Mouse (Mus musculus) G1E (cell line): ENCODE data around the gene Ush1c. TPM values are rescaled to one million over a fixed set of nuclear protein-coding genes. Genes with fewer than 3 reads are reported as not detected.

Experiments used
- ATAC-seq: 2 replicates; pipeline ENCODE4 v1.8.0; 2016; ENCODE audit warnings: mild to moderate bottlenecking; ENCODE audit not compliant: insufficient number of reproducible peaks, poor library complexity, low FRiP score, severe bottlenecking; ENCODE audit errors: extremely low read depth
- DNase-seq: peaks from one replicate; pipeline ENCODE4 v3.0.0; 2012; ENCODE audit warnings: low spot score
- H3K27me3 ChIP-seq: 2 replicates; pipeline ENCODE4 v1.6.1; 2012; ENCODE audit warnings: mild to moderate bottlenecking, low read length, inconsistent platforms; ENCODE audit not compliant: insufficient read depth
- H3K36me3 ChIP-seq: replicated peaks from 2 replicates; pipeline ENCODE3; 2012; ENCODE audit warnings: mild to moderate bottlenecking, inconsistent platforms
- H3K4me1 ChIP-seq: 2 replicates; pipeline ENCODE4 v1.6.1; 2012; ENCODE audit warnings: low read depth, low read length, inconsistent platforms, mixed read lengths; ENCODE audit not compliant: insufficient read depth
- H3K4me3 ChIP-seq: 2 replicates; pipeline ENCODE4 v1.5.1; 2012; ENCODE audit warnings: low read depth, mild to moderate bottlenecking, inconsistent platforms, low read length, moderate library complexity, mixed read lengths
- H3K9me3 ChIP-seq: replicated peaks from 2 replicates; pipeline ENCODE4 v1.6.1; 2012; ENCODE audit warnings: inconsistent platforms
- CTCF ChIP-seq: IDR thresholded peaks from 2 replicates; pipeline ENCODE4 v1.5.1; 2012; ENCODE audit warnings: low read depth, low read length, inconsistent platforms, mixed read lengths
- GATA1 ChIP-seq: IDR thresholded peaks from 2 replicates; pipeline ENCODE4 v1.6.1; 2012; ENCODE audit warnings: borderline replicate concordance, low read length, inconsistent platforms, mixed read lengths
- GATA2 ChIP-seq: IDR thresholded peaks from 2 replicates; pipeline ENCODE4 v1.6.1; 2012; ENCODE audit warnings: low read depth, low read length, inconsistent platforms, borderline replicate concordance
- POLR2AphosphoS5 ChIP-seq: IDR thresholded peaks from 2 replicates; pipeline ENCODE4 v1.6.1; 2012; ENCODE audit warnings: low read depth, low read length, inconsistent platforms; ENCODE audit not compliant: insufficient replicate concordance
- TAL1 ChIP-seq: conservative IDR thresholded peaks from 2 replicates; pipeline ENCODE4 v1.6.1; 2012; ENCODE audit warnings: low read depth, low read length, inconsistent platforms, mixed read lengths
- polyA plus RNA-seq: library from polyadenylated mRNA; stranded (reverse); fragments of >175 nt; gene quantifications from 2 replicates; pipeline ENCODE4 v1.2.3, GENCODE M21; 2012
- total RNA-seq, 2 experiments: library from RNA; stranded (forward) in 1 of 2; stranded (reverse) in 1 of 2; fragments of 200-1000 nt in 1 of 2; fragments of >200 nt in 1 of 2; fragmentation: Nextera tagmentation in 1 of 2; gene quantifications; 2 replicates each; pipeline ENCODE4 v1.2.3; 2014 to 2017

The Ush1c gene
- total and polyA plus RNA-seq, 3 experiments: not detected

- no peaks in the 10 kb centered on the region for H3K9me3 ChIP-seq
- ATAC-seq: no peak
- TF ChIP-seq TAL1: no peak
- peak; percentile 33; the same call in 1 of the 2 replicates for TF ChIP-seq CTCF
These were observed 41.6 kb upstream of the Ush1c start for GRCm38 (mm10) chr7:46279946-46280345.

GRCm38 (mm10) chr7:46276156-46276555, 37.9 kb upstream of the Ush1c start:
- ATAC-seq (no peak), DNase-seq (no peak)
- Histone ChIP-seq H3K36me3 (no peaks in the 10 kb centered on the region), H3K4me1 (no peaks in the 10 kb centered on the region), H3K9me3 (no peaks in the 10 kb centered on the region), H3K27me3 (peaks cover 5% of the 10 kb centered on the region; the same call in 1 of the 2 replicates), H3K4me3 (no peak overlapping the region)
- TF ChIP-seq POLR2AphosphoS5 (no peak), GATA2 (no peak), CTCF (no peak)

More at GRCm38 (mm10) chr7:46279946-46280345, 41.6 kb upstream of the Ush1c start:
- Histone ChIP-seq H3K4me3 (no peak overlapping the region), H3K36me3 (no peaks in the 10 kb centered on the region), H3K27me3 (peaks cover 5% of the 10 kb centered on the region; the same call in 1 of the 2 replicates), H3K4me1 (no peaks in the 10 kb centered on the region)
- peak; percentile 60 for DNase-seq

GRCm38 (mm10) chr7:46251841-46252240, 13.5 kb upstream of the Ush1c start:
- peaks cover 8% of the 10 kb centered on the region; the same call in 1 of the 2 replicates for H3K27me3 ChIP-seq
- no peaks in the 10 kb centered on the region for H3K9me3 ChIP-seq
- ATAC-seq (no peak), DNase-seq (peak; percentile 12)
- peaks cover 3% of the 10 kb centered on the region; the same call in 1 of the 2 replicates for H3K4me1 ChIP-seq
- no peak for TF ChIP-seq GATA1
- TF ChIP-seq CTCF: no peak
- no peak for TF ChIP-seq TAL1
- TF ChIP-seq GATA2: no peak
- TF ChIP-seq POLR2AphosphoS5: no peak
- no peak overlapping the region for H3K4me3 ChIP-seq
- H3K36me3 ChIP-seq: no peaks in the 10 kb centered on the region

GRCm38 (mm10) chr7:46247606-46248005, 9.3 kb upstream of the Ush1c start:
- TF ChIP-seq GATA2 (no peak), POLR2AphosphoS5 (no peak), CTCF (no peak), GATA1 (no peak), TAL1 (no peak)
- DNase-seq (no peak), ATAC-seq (no peak)
- Histone ChIP-seq H3K9me3 (no peaks in the 10 kb centered on the region), H3K27me3 (no peaks in the 10 kb centered on the region; the same call in 1 of the 2 replicates), H3K4me3 (no peak overlapping the region), H3K36me3 (no peaks in the 10 kb centered on the region), H3K4me1 (peaks cover 3% of the 10 kb centered on the region; the same call in 1 of the 2 replicates)

- DNase-seq (no peak), ATAC-seq (no peak)
- H3K4me1 ChIP-seq: peaks cover 3% of the 10 kb centered on the region; the same call in 1 of the 2 replicates
- H3K9me3 ChIP-seq: no peaks in the 10 kb centered on the region
- no peak for TF ChIP-seq CTCF
- no peak for TF ChIP-seq POLR2AphosphoS5
- TF ChIP-seq GATA1: no peak
- TF ChIP-seq TAL1: no peak
- TF ChIP-seq GATA2: no peak
- no peaks in the 10 kb centered on the region for H3K36me3 ChIP-seq
- H3K27me3 ChIP-seq: no peaks in the 10 kb centered on the region; the same call in 1 of the 2 replicates
- no peak overlapping the region for H3K4me3 ChIP-seq
These were observed 8.6 kb upstream of the Ush1c start for GRCm38 (mm10) chr7:46246876-46247275.

GRCm38 (mm10) chr7:46240696-46241095, 2.4 kb upstream of the Ush1c start, which contains the start of gene Otog:
Gene Otog, plus strand, starts transcription at chr7:46240987.
- H3K36me3 ChIP-seq: no peaks in the 10 kb centered on the region
- peaks cover 10% of the 10 kb centered on the region for H3K27me3 ChIP-seq

GRCm38 (mm10) chr7:46240091-46240490, 1.8 kb upstream of the Ush1c start:
- DNase-seq (no peak), ATAC-seq (no peak)
- no peaks in the 10 kb centered on the region for H3K4me1 ChIP-seq
- H3K4me3 ChIP-seq: no peak overlapping the region
- no peak for TF ChIP-seq GATA2
- no peak for TF ChIP-seq POLR2AphosphoS5
- TF ChIP-seq TAL1: no peak
- TF ChIP-seq GATA1: no peak
- TF ChIP-seq CTCF: no peak
- H3K9me3 ChIP-seq: no peaks in the 10 kb centered on the region
- no peaks in the 10 kb centered on the region for H3K36me3 ChIP-seq
- peaks cover 10% of the 10 kb centered on the region for H3K27me3 ChIP-seq

More at GRCm38 (mm10) chr7:46240696-46241095, 2.4 kb upstream of the Ush1c start, which contains the start of gene Otog:
- ATAC-seq (no peak), DNase-seq (no peak)
- no peak for TF ChIP-seq GATA1
- TF ChIP-seq GATA2: no peak
- TF ChIP-seq TAL1: no peak
- TF ChIP-seq CTCF: no peak
- TF ChIP-seq POLR2AphosphoS5: no peak
- no peaks in the 10 kb centered on the region for H3K4me1 ChIP-seq
- no peaks in the 10 kb centered on the region for H3K9me3 ChIP-seq
- H3K4me3 ChIP-seq: no peak within 1 kb of the TSS
